Mouse (Mus musculus): ENCODE data around the gene Rpl13.

Gene Rpl13

GRCm38 (mm10) chr8:123101735-123102685 lies at the start of gene Rpl13:
Gene Rpl13 (plus strand): TSS chr8:123102350.
- peak; percentile 98 for DNase-seq (ENCODE audit: extremely low spot score, low spot score)

GRCm38 (mm10) chr8:123062721-123063120 lies 39.4 kb upstream of the Rpl13 start, which contains the start of gene Spg7:
Gene Spg7 (plus strand): TSS chr8:123062942.
- DNase-seq (ENCODE audit: extremely low spot score, low spot score), result no peak

GRCm38 (mm10) chr8:123064072-123064471 lies 38.1 kb upstream of the Rpl13 start:
- no peak for DNase-seq (ENCODE audit: extremely low spot score, low spot score)

DNA sequence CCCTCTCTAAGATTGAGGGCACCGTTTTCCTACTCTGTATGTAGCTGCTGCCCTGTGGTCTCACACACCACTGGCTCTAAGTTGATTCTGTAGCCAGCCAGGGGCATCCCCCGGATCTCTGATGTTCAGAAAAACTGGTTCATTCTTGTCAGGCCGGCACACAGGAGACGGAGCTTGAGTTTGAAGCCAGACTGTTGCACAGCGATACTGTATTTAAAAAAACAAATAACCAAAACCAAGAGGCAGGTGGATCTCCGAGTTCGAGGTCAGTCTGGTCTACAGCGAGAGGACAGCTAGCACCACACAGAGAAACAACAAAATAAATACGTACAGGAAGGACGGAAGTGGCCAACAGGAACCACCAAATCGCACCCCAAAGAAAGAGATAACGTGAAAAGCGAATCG lies 37.3 kb upstream of the Rpl13 start:
- DNase-seq (ENCODE audit: extremely low spot score, low spot score), result no peak

- DNase-seq (ENCODE audit: extremely low spot score, low spot score), result peak; percentile 97
Measured at GRCm38 (mm10) chr8:123065214-123066100, 36.7 kb upstream of the Rpl13 start.

GRCm38 (mm10) chr8:123066101-123066683 lies 36.0 kb upstream of the Rpl13 start:
- DNase-seq (ENCODE audit: extremely low spot score, low spot score), result no peak

- DNase-seq (ENCODE audit: extremely low spot score, low spot score), result no peak
Measured at GRCm38 (mm10) chr8:123071176-123071575, 31.0 kb upstream of the Rpl13 start.

DNA sequence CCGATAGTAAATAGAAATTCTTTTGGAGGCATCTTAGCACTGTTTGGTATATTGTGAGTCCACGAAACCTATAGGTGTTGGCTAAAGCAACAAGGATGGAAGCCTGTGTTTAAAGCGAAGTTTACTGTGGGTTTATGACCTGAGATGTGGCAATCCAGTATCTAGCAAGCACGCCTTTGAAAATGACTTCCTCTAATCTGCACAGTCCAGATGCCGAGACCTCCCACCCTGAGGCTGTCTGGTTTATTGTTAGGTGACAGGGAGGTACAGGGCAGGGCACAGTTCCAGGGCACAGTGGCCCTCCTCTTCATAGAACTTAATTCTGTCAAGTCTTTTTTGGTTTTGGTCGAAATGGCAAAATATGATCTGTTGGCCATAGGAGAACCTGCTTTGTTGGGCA lies 24.9 kb upstream of the Rpl13 start:
- no peak for DNase-seq (ENCODE audit: extremely low spot score, low spot score)

- DNase-seq (ENCODE audit: extremely low spot score, low spot score), result no peak
Measured at GRCm38 (mm10) chr8:123082993-123083392, 19.2 kb upstream of the Rpl13 start.

DNA sequence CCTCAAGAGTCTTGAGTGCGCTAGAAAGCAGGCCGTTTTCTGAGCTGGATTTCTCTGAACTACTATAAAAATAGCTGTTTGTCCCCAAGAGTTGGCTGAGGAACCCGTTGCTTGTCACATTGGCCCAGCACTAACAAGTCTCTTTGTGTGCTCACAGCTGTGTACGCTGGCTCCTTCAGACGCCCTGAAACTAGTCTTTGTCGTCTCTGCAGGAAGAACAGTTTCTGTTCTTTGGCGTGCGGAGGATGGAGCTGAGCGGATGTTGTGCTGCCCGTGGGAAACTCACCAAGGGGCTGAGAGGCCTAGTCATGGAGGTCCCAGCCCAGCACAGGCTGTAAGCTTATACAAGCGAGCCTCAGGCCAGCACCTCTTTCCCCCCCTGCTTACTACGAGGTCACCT lies 18.5 kb upstream of the Rpl13 start:
- DNase-seq (ENCODE audit: extremely low spot score, low spot score), result no peak

GRCm38 (mm10) chr8:123087289-123087688 lies 14.9 kb upstream of the Rpl13 start:
- no peak for DNase-seq (ENCODE audit: extremely low spot score, low spot score)

- DNase-seq (ENCODE audit: extremely low spot score, low spot score), result no peak
Measured at GRCm38 (mm10) chr8:123097216-123097615, 4.9 kb upstream of the Rpl13 start.

- no peak for DNase-seq (ENCODE audit: extremely low spot score, low spot score)
Measured at GRCm38 (mm10) chr8:123097786-123098584, 4.2 kb upstream of the Rpl13 start.

DNA sequence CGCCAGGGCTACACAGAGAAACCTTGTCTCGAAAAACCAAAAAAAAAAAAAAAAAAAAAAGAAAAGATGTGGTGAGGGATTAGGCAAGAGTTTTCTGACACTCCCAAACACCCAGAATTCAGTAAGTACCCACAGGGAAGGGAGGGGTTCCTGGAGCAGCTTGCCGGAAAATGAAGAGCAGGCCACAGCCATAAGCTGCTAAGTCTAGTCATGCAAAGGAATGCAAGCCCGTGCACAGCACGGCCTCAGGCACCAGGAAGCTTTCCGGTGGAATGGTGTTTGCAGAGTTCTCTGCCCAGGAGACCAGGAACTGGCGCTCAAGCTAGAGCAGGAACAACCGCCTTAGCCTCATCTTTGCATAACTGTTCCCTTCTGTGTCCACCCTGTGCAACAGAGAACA lies 1.9 kb upstream of the Rpl13 start:
- DNase-seq (ENCODE audit: extremely low spot score, low spot score), result no peak

- DNase-seq (ENCODE audit: extremely low spot score, low spot score), result no peak
Measured at GRCm38 (mm10) chr8:123101244-123101643, 906 bp upstream of the Rpl13 start.

DNA sequence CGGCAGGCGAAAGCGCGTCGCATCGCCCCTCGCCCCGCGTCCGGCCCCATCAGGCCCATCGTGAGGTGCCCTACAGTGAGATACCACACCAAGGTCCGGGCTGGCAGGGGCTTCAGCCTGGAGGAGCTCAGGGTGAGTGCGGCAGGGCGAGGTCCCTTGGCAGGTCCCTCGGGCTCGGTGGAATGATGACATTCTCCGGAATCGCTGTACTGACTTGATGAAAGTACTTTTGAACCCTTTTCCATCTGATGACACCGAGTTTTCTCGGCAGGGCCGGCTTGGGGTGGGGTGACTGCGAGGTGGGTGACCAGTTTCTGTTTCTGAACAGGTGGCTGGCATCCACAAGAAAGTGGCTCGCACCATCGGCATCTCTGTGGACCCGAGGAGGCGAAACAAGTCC lies 705 bp downstream of the Rpl13 start:
- DNase-seq (ENCODE audit: extremely low spot score, low spot score), result peak; percentile 18

DNA sequence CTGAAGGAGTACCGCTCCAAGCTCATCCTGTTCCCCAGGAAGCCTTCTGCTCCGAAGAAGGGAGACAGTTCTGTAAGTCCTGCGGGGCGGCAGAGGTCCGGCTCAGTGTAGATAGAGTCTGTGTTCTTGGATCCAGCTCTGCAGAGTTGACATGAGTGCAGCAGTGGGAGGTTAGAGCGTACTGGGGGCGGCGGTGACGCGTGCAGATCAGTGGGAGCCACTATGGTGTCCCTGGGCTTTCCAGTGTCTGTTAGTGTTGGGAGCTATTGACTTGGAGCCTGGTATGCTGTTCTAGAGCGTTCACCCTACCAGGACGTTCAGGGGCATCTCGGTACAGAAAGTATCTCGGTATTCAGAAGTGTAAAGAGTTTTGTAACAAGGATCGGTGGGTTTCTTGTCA lies 1.1 kb downstream of the Rpl13 start:
- DNase-seq (ENCODE audit: extremely low spot score, low spot score), result peak; percentile 28

DNA sequence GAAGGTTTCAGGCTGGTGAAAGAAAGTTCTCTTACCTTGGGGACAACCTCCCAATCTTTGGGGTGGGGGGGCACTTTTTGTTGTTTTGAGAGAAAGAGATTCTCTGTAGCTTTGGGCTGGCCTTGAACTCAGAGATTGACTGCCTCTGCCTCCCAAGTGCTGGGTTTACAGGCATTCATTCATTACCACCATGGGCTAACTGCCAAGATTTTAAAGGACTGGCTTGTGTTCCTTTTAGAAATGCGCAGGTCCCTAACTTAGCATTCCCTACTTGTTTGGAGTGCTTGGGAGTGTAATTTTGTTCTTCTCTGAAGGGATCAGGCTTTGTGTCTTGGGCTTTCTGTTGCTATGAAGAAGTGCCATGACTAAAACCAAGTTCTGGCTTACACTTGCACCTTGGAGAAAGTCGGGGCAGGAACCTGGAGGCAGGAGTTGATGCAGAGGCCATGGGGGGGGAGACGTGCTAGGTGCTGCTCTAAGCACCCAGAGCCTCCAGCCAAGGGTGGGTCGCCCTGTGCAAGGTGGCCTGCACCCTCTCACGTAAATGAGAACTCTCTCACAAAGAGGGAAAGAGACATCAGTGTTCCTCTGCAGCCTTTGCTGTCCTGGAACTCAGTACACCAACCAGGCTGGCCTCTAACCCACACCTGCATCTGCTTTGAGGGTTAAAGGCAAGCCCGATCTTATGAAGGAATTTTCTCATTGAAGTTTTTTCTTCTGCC lies 2.1 kb downstream of the Rpl13 start:
- DNase-seq (ENCODE audit: extremely low spot score, low spot score), result no peak

DNA sequence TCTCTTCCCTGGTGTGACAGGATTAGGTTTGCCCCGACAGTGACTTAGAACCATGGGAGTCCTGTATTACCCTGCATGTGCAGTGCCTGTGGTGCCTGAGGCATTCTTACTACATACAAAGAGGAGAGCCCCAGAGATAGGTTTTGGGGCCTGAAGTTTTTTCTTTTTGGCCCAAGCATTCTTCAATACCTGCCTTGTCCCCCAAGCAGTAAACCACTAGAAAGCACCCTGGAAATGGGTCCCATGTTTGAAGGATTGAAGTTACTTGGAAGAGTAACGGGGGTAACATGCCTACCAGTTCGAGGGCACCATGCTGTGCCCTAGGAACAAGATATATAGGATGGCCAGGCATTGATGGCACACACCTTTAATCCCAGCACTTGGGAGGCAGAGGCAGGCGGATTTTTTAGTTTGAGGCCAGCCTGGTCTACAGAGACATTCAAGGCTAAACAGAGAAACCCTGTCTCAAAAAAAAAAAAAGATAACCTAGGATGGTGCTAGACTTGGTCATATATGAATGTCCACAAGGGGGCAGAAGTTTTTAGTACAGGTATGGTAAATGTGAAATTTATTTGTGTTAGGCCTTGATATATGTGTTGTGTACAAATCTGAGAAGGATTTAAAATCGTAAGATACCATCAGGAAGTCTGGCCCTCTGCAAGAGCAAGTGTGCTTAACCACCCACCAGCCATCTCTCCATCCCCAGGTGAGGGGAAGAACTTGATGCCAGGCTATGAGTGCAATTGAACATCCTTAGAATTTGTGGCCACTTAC lies 3.6 kb downstream of the Rpl13 start:
- DNase-seq (ENCODE audit: extremely low spot score, low spot score), result peak; percentile 51
